Mouse (Mus musculus): ENCODE data around the gene Shmt2.

Shmt2 gene

GRCm38 (mm10) chr10:127534036-127534928 is 12.0 kb upstream of the Shmt2 start, which contains the start of gene Nxph4:
Gene Nxph4, minus strand, starts transcription at chr10:127534559.
- DNase-seq (ENCODE audit: low spot score), result no peak

- DNase-seq (ENCODE audit: low spot score), result no peak
Measured at GRCm38 (mm10) chr10:127531548-127531947, 9.3 kb upstream of the Shmt2 start.

- no peak for DNase-seq (ENCODE audit: low spot score)
Measured at GRCm38 (mm10) chr10:127530945-127531344, 8.7 kb upstream of the Shmt2 start.

- no peak for DNase-seq (ENCODE audit: low spot score)
Measured at GRCm38 (mm10) chr10:127527481-127527880, 5.2 kb upstream of the Shmt2 start.

- no peak for DNase-seq (ENCODE audit: low spot score)
Measured at GRCm38 (mm10) chr10:127526681-127527080, 4.4 kb upstream of the Shmt2 start.

- DNase-seq (ENCODE audit: low spot score), result no peak
Measured at GRCm38 (mm10) chr10:127526048-127526447, 3.8 kb upstream of the Shmt2 start.

GRCm38 (mm10) chr10:127524646-127525255 is 2.5 kb upstream of the Shmt2 start:
- DNase-seq (ENCODE audit: low spot score), result no peak

- DNase-seq (ENCODE audit: low spot score), result no peak
Measured at GRCm38 (mm10) chr10:127521611-127522080, 598 bp downstream of the Shmt2 start.

- DNase-seq (ENCODE audit: low spot score), result no peak
Measured at GRCm38 (mm10) chr10:127520714-127521357, 1.4 kb downstream of the Shmt2 start.

- no peak for DNase-seq (ENCODE audit: low spot score)
Measured at GRCm38 (mm10) chr10:127519903-127520713, 2.1 kb downstream of the Shmt2 start.

GRCm38 (mm10) chr10:127519041-127519701 is 3.1 kb downstream of the Shmt2 start:
- no peak for DNase-seq (ENCODE audit: low spot score)

- no peak for DNase-seq (ENCODE audit: low spot score)
Measured at GRCm38 (mm10) chr10:127517941-127518340, 4.3 kb downstream of the Shmt2 start.

- no peak for DNase-seq (ENCODE audit: low spot score)
Measured at GRCm38 (mm10) chr10:127516576-127517260, 5.5 kb downstream of the Shmt2 start.

- DNase-seq (ENCODE audit: low spot score), result no peak
Measured at GRCm38 (mm10) chr10:127515983-127516459, 6.2 kb downstream of the Shmt2 start.

- DNase-seq (ENCODE audit: low spot score), result no peak
Measured at GRCm38 (mm10) chr10:127515271-127515982, 6.8 kb downstream of the Shmt2 start.

- no peak for DNase-seq (ENCODE audit: low spot score)
Measured at GRCm38 (mm10) chr10:127514764-127515163, 7.5 kb downstream of the Shmt2 start, which contains the start of gene Ndufa4l2. Gene Ndufa4l2, plus strand, starts transcription at chr10:127514967.

- DNase-seq (ENCODE audit: low spot score), result no peak
Measured at GRCm38 (mm10) chr10:127514111-127514698, 8.0 kb downstream of the Shmt2 start.

GRCm38 (mm10) chr10:127513501-127514091 is 8.6 kb downstream of the Shmt2 start:
- DNase-seq (ENCODE audit: low spot score), result no peak

GRCm38 (mm10) chr10:127512813-127513212 is 9.4 kb downstream of the Shmt2 start:
- DNase-seq (ENCODE audit: low spot score), result peak; percentile 92
